Mouse (Mus musculus): ENCODE data around the gene Fance.
"Not testable (repeated sequence)": the region's sequence is repeated elsewhere in the genome, so short reads cannot be mapped to it uniquely, and the experiment has no call there.

Fance gene

GRCm38 (mm10) chr17:28291346-28291745 is 22.0 kb upstream of the Fance start:
- DNase-seq (ENCODE audit: low spot score in 2 of 2) = no peak

- DNase-seq (ENCODE audit: low spot score in 2 of 2) = no peak
Observed at GRCm38 (mm10) chr17:28293716-28294115, 19.6 kb upstream of the Fance start.

- DNase-seq (ENCODE audit: low spot score in 2 of 2) = no peak
Observed at GRCm38 (mm10) chr17:28294449-28295333, 18.6 kb upstream of the Fance start.

GRCm38 (mm10) chr17:28298888-28299287 is 14.4 kb upstream of the Fance start:
- DNase-seq (ENCODE audit: low spot score in 2 of 2) = no peak

- no peak for DNase-seq (ENCODE audit: low spot score in 2 of 2)
Observed at GRCm38 (mm10) chr17:28299669-28300320, 13.5 kb upstream of the Fance start.

- no peak for DNase-seq (ENCODE audit: low spot score in 2 of 2)
Observed at GRCm38 (mm10) chr17:28300323-28300722, 13.0 kb upstream of the Fance start.

- DNase-seq (ENCODE audit: low spot score in 2 of 2) = no peak
Observed at GRCm38 (mm10) chr17:28300850-28301249, 12.5 kb upstream of the Fance start.

GRCm38 (mm10) chr17:28305172-28305571 is 8.1 kb upstream of the Fance start:
- no peak for DNase-seq (ENCODE audit: low spot score in 2 of 2)

- peak; percentile 83 to 87 for DNase-seq (ENCODE audit: low spot score in 2 of 2)
Observed at GRCm38 (mm10) chr17:28308297-28309195, 4.8 kb upstream of the Fance start.

GRCm38 (mm10) chr17:28310831-28311230 is 2.5 kb upstream of the Fance start:
- no peak for DNase-seq (ENCODE audit: low spot score in 2 of 2)

GRCm38 (mm10) chr17:28311366-28312132 is 1.8 kb upstream of the Fance start:
- DNase-seq (ENCODE audit: low spot score in 2 of 2) = no peak

GRCm38 (mm10) chr17:28312232-28313211 is 797 bp upstream of the Fance start:
- DNase-seq (ENCODE audit: low spot score in 2 of 2) = no peak

- DNase-seq (ENCODE audit: low spot score in 2 of 2) = no peak
Observed at GRCm38 (mm10) chr17:28313880-28314225, 534 bp downstream of the Fance start.

GRCm38 (mm10) chr17:28315611-28316160 is 2.4 kb downstream of the Fance start:
- DNase-seq (ENCODE audit: low spot score in 2 of 2) = no peak

- no peak for DNase-seq (ENCODE audit: low spot score in 2 of 2)
Observed at GRCm38 (mm10) chr17:28316476-28316875, 3.2 kb downstream of the Fance start.

GRCm38 (mm10) chr17:28317091-28317490 is 3.8 kb downstream of the Fance start:
- DNase-seq (ENCODE audit: low spot score in 2 of 2) = no peak

- DNase-seq (ENCODE audit: low spot score in 2 of 2) = no peak
Observed at GRCm38 (mm10) chr17:28317725-28318124, 4.4 kb downstream of the Fance start.

- DNase-seq (ENCODE audit: low spot score in 2 of 2) = no peak
Observed at GRCm38 (mm10) chr17:28321700-28322099, 8.4 kb downstream of the Fance start.

GRCm38 (mm10) chr17:28323786-28324185 is 10.5 kb downstream of the Fance start:
- no peak for DNase-seq (ENCODE audit: low spot score in 2 of 2)

- DNase-seq (ENCODE audit: low spot score in 2 of 2) = not testable (repeated sequence)
Observed at GRCm38 (mm10) chr17:28324416-28324815, 11.1 kb downstream of the Fance start.

All from urinary bladder, postnatal 36 days (tissue).